Mouse (Mus musculus): ENCODE measurements around the gene Glcci1.

DNA sequence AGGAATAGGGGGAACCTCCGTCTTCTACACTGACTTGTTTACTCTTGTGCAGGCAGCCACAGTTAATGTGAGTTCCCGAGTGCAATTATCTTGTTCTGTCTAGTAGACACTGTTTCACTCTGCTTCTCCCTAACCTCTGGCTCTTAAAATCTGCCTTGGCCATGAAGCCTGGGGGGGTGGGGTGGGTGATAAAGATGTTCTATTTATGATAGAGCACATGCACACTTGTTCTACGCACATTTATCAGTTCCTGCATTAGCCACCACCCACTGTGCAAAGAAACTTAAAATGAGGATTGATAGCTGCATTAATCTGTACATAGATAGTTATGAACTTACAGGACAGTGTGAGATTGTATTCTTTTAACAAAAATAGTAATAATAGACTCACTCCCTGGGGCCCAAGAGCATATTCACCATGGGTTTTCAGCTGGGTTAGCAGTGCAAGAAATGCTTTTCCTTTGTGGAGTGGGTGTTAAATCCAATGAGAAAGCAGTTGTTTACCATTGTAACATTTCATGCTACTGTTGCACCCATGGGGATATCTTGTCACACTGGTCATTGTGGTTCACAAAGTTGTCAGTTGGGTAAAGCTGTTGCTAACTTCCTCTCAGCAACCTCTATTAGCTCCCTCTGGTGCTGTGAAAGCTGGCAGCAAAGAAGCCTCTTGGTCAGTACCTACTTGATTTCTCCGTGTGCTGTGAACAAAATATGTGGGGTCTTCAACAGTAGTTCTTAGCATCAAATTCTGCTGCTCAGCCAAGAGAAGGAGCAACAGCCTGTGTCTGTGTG, 21.9 kb downstream of the Glcci1 start:
- TF ChIP-seq CTCF (IDR thresholded peaks at IDR 0.05), result no peak
- TF ChIP-seq EP300 (IDR thresholded peaks at IDR 0.05), result no peak
